Mouse (Mus musculus): ENCODE data around the gene Pde6b.

GRCm38 (mm10) chr5:108454094-108454493 is 65.9 kb downstream of the Pde6b start:
- TF ChIP-seq CTCF (IDR thresholded peaks at IDR 0.05; ENCODE audit: low read depth, low read length) (no peak), POLR2A (IDR thresholded peaks at IDR 0.05; ENCODE audit: extremely low read depth, insufficient read depth, low read length) (no peak)
